Mouse (Mus musculus): Measurements from ENCODE around the gene Tnfsf11. TPM values are rescaled to one million over a fixed set of nuclear protein-coding genes. Genes with fewer than 3 reads are reported as not detected.

The Tnfsf11 gene
- polyA plus RNA-seq, 1 experiment: not detected

GRCm38 (mm10) chr14:78300914-78301313 is 6.9 kb downstream of the Tnfsf11 start:
- TF ChIP-seq GATA1 (IDR thresholded peaks at IDR 0.05; ENCODE audit: low read length) (no peak), TAL1 (IDR thresholded peaks at IDR 0.05; ENCODE audit: low read length) (no peak)
- peaks cover 9% of the 10 kb centered on the region for H3K9me3 ChIP-seq (ENCODE audit: control insufficient read depth, low read length)
- H3K4me1 ChIP-seq (ENCODE audit: control insufficient read depth): no peaks in the 10 kb centered on the region

GRCm38 (mm10) chr14:78292687-78293086 is 15.2 kb downstream of the Tnfsf11 start:
- peaks cover 24% of the 10 kb centered on the region for H3K9me3 ChIP-seq (ENCODE audit: control insufficient read depth, low read length)
- H3K4me1 ChIP-seq (ENCODE audit: control insufficient read depth): no peaks in the 10 kb centered on the region
- TF ChIP-seq GATA1 (IDR thresholded peaks at IDR 0.05; ENCODE audit: low read length) (no peak), TAL1 (IDR thresholded peaks at IDR 0.05; ENCODE audit: low read length) (no peak)
- H3K4me3 ChIP-seq (replicated peaks): no peak overlapping the region
- H3K27me3 ChIP-seq (ENCODE audit: control insufficient read depth): no peaks in the 10 kb centered on the region
- H3K36me3 ChIP-seq (ENCODE audit: control insufficient read depth): no peaks in the 10 kb centered on the region

More at GRCm38 (mm10) chr14:78300914-78301313, 6.9 kb downstream of the Tnfsf11 start:
- no peaks in the 10 kb centered on the region for H3K27me3 ChIP-seq (ENCODE audit: control insufficient read depth)
- no peak overlapping the region for H3K4me3 ChIP-seq (replicated peaks)
- no peaks in the 10 kb centered on the region for H3K36me3 ChIP-seq (ENCODE audit: control insufficient read depth)

- H3K9me3 ChIP-seq (ENCODE audit: control insufficient read depth, low read length): peaks cover 15% of the 10 kb centered on the region
- H3K36me3 ChIP-seq (ENCODE audit: control insufficient read depth): no peaks in the 10 kb centered on the region
- H3K27me3 ChIP-seq (ENCODE audit: control insufficient read depth): no peaks in the 10 kb centered on the region
- H3K4me3 ChIP-seq (replicated peaks): no peak overlapping the region
- no peaks in the 10 kb centered on the region for H3K4me1 ChIP-seq (ENCODE audit: control insufficient read depth)
- TF ChIP-seq TAL1 (IDR thresholded peaks at IDR 0.05; ENCODE audit: low read length): no peak
- no peak for TF ChIP-seq GATA1 (IDR thresholded peaks at IDR 0.05; ENCODE audit: low read length)
Measured at GRCm38 (mm10) chr14:78289912-78290523, 17.8 kb downstream of the Tnfsf11 start.

- H3K27me3 ChIP-seq (ENCODE audit: control insufficient read depth): no peaks in the 10 kb centered on the region
- H3K9me3 ChIP-seq (ENCODE audit: control insufficient read depth, low read length): peaks cover 11% of the 10 kb centered on the region
- no peaks in the 10 kb centered on the region for H3K4me1 ChIP-seq (ENCODE audit: control insufficient read depth)
- no peak for TF ChIP-seq TAL1 (IDR thresholded peaks at IDR 0.05; ENCODE audit: low read length)
- TF ChIP-seq GATA1 (IDR thresholded peaks at IDR 0.05; ENCODE audit: low read length): no peak
- H3K4me3 ChIP-seq (replicated peaks): no peak overlapping the region
- no peaks in the 10 kb centered on the region for H3K36me3 ChIP-seq (ENCODE audit: control insufficient read depth)
Measured at GRCm38 (mm10) chr14:78288903-78289302, 18.9 kb downstream of the Tnfsf11 start.

GRCm38 (mm10) chr14:78287906-78288800 is 19.7 kb downstream of the Tnfsf11 start:
- H3K36me3 ChIP-seq (ENCODE audit: control insufficient read depth): no peaks in the 10 kb centered on the region
- no peaks in the 10 kb centered on the region for H3K27me3 ChIP-seq (ENCODE audit: control insufficient read depth)
- TF ChIP-seq GATA1 (IDR thresholded peaks at IDR 0.05; ENCODE audit: low read length): no peak
- TF ChIP-seq TAL1 (IDR thresholded peaks at IDR 0.05; ENCODE audit: low read length): no peak
- H3K9me3 ChIP-seq (ENCODE audit: control insufficient read depth, low read length): peaks cover 7% of the 10 kb centered on the region; the same call in 1 of the 2 replicates
- no peaks in the 10 kb centered on the region for H3K4me1 ChIP-seq (ENCODE audit: control insufficient read depth)
- H3K4me3 ChIP-seq (replicated peaks): no peak overlapping the region

- TF ChIP-seq TAL1 (IDR thresholded peaks at IDR 0.05; ENCODE audit: low read length): no peak
- no peak for TF ChIP-seq GATA1 (IDR thresholded peaks at IDR 0.05; ENCODE audit: low read length)
- Histone ChIP-seq H3K4me3 (replicated peaks) (no peak overlapping the region), H3K4me1 (ENCODE audit: control insufficient read depth) (no peaks in the 10 kb centered on the region), H3K27me3 (ENCODE audit: control insufficient read depth) (no peaks in the 10 kb centered on the region), H3K36me3 (ENCODE audit: control insufficient read depth) (no peaks in the 10 kb centered on the region), H3K9me3 (ENCODE audit: control insufficient read depth, low read length) (no peaks in the 10 kb centered on the region)
Measured at GRCm38 (mm10) chr14:78286011-78286548, 21.8 kb downstream of the Tnfsf11 start.

GRCm38 (mm10) chr14:78282490-78282889 is 25.4 kb downstream of the Tnfsf11 start:
- Histone ChIP-seq H3K36me3 (ENCODE audit: control insufficient read depth) (no peaks in the 10 kb centered on the region), H3K27me3 (ENCODE audit: control insufficient read depth) (no peaks in the 10 kb centered on the region), H3K4me1 (ENCODE audit: control insufficient read depth) (no peaks in the 10 kb centered on the region), H3K9me3 (ENCODE audit: control insufficient read depth, low read length) (no peaks in the 10 kb centered on the region), H3K4me3 (replicated peaks) (no peak overlapping the region)
- no peak for TF ChIP-seq GATA1 (IDR thresholded peaks at IDR 0.05; ENCODE audit: low read length)
- TF ChIP-seq TAL1 (IDR thresholded peaks at IDR 0.05; ENCODE audit: low read length): no peak

GRCm38 (mm10) chr14:78276395-78276930 is 31.4 kb downstream of the Tnfsf11 start:
- no peak for TF ChIP-seq GATA1 (IDR thresholded peaks at IDR 0.05; ENCODE audit: low read length)
- no peak for TF ChIP-seq TAL1 (IDR thresholded peaks at IDR 0.05; ENCODE audit: low read length)
- H3K36me3 ChIP-seq (ENCODE audit: control insufficient read depth): no peaks in the 10 kb centered on the region
- no peak overlapping the region for H3K4me3 ChIP-seq (replicated peaks)
- no peaks in the 10 kb centered on the region for H3K4me1 ChIP-seq (ENCODE audit: control insufficient read depth)
- H3K27me3 ChIP-seq (ENCODE audit: control insufficient read depth): no peaks in the 10 kb centered on the region
- H3K9me3 ChIP-seq (ENCODE audit: control insufficient read depth, low read length): peaks cover 2% of the 10 kb centered on the region; the same call in 1 of the 2 replicates

- no peaks in the 10 kb centered on the region for H3K27me3 ChIP-seq (ENCODE audit: control insufficient read depth)
- TF ChIP-seq GATA1 (IDR thresholded peaks at IDR 0.05; ENCODE audit: low read length) (no peak), TAL1 (IDR thresholded peaks at IDR 0.05; ENCODE audit: low read length) (no peak)
- H3K4me3 ChIP-seq (replicated peaks): no peak overlapping the region
Measured at GRCm38 (mm10) chr14:78274851-78275250, 33.0 kb downstream of the Tnfsf11 start.

More at GRCm38 (mm10) chr14:78274851-78275250, 33.0 kb downstream of the Tnfsf11 start:
- no peaks in the 10 kb centered on the region for H3K4me1 ChIP-seq (ENCODE audit: control insufficient read depth)
- peaks cover 7% of the 10 kb centered on the region for H3K9me3 ChIP-seq (ENCODE audit: control insufficient read depth, low read length)
- no peaks in the 10 kb centered on the region for H3K36me3 ChIP-seq (ENCODE audit: control insufficient read depth)

Measured in erythroblast, embryonic 14.5 days (primary cell).